Mouse (Mus musculus) cortical plate, adult 2 months (tissue): ENCODE results near the gene Chd4.

Source experiments
- CTCF ChIP-seq: fragments of 200-500 bp; IDR thresholded peaks from 2 replicates; pipeline ENCODE4 v1.5.1; 2011; ENCODE audit warnings: mild to moderate bottlenecking, control low read depth, low read length; ENCODE audit not compliant: insufficient read depth; ENCODE audit errors: extremely low read depth
- POLR2A ChIP-seq: fragments of 200-500 bp; IDR thresholded peaks from 2 replicates; pipeline ENCODE4 v1.6.1; 2011; ENCODE audit warnings: mild to moderate bottlenecking, low read length, control low read depth; ENCODE audit not compliant: insufficient read depth; ENCODE audit errors: extremely low read depth

DNA sequence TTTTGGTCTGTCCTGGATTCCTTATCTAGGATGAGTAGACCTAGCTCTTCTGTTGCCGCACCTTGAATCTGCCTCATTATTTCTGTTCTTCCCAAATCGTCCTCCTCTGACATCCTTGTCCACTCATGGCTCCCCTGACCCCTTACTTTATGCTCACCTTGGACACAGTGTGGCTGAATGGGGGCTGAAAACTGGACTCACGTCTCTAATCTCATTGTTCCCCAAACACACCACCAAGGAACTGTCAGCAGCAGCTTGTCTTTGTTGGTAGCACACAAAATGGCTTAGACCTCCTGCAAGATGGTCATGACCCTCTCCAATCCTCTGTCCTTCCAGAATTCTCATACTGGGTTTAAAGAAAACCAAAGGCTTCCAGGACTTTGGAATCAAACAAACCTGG is 7.8 kb upstream of the Chd4 start:
- no peak for TF ChIP-seq CTCF
- no peak for TF ChIP-seq POLR2A
